Mouse (Mus musculus): ENCODE results near the gene Kmt5b. TPM values are rescaled to one million over a fixed set of nuclear protein-coding genes. Genes with fewer than 3 reads are reported as not detected.

Gene Kmt5b
- total RNA-seq, 2 experiments from 2014 or later: 72.9 to 76.9 TPM

Other genes with a start within 250 kb of the Kmt5b start
- 10 to 100 TPM; 92.2 TPM for gene Ppp6r3, start 191.7 kb upstream of the Kmt5b start, total RNA-seq (2021)
- 10 to 100 TPM; 13.3 to 14.3 TPM for gene Lrp5, start 80.9 kb upstream of the Kmt5b start, total RNA-seq (2021)
- 10 to 100 TPM; 25.4 to 39.3 TPM for gene 1810055G02Rik, start 59.1 kb upstream of the Kmt5b start, total RNA-seq (2021)
- gene Chka, start 84.4 kb downstream of the Kmt5b start, total RNA-seq (2021): 100 to 1,000 TPM in 1 of 2 experiments, 10 to 100 TPM in 1; 98.1 to 104 TPM
- gene Tcirg1, start 139.7 kb downstream of the Kmt5b start, total RNA-seq (2021): 10 to 100 TPM; 19.1 to 26.0 TPM
- 100 to 1,000 TPM; 134 to 139 TPM for gene Ndufs8, start 145.4 kb downstream of the Kmt5b start, total RNA-seq (2021)
- gene Aldh3b1, start 162.4 kb downstream of the Kmt5b start, total RNA-seq (2021): 1 to 10 TPM; 1.3 to 1.7 TPM
- gene Unc93b1, start 167.8 kb downstream of the Kmt5b start, total RNA-seq (2021): 10 to 100 TPM; 13.9 to 20.7 TPM
- not detected for gene Aldh3b3, start 191.2 kb downstream of the Kmt5b start, total RNA-seq (2021)
- gene Aldh3b2, start 204.9 kb downstream of the Kmt5b start, total RNA-seq (2021): 1 to 10 TPM; 1.3 to 1.4 TPM
- 1 to 10 TPM; 1.9 to 2.2 TPM for gene Acy3, start 219.1 kb downstream of the Kmt5b start, total RNA-seq (2021)
- gene Tbx10, start 225.3 kb downstream of the Kmt5b start, total RNA-seq (2021): not detected
- gene Nudt8, start 233.2 kb downstream of the Kmt5b start, total RNA-seq (2021): 1 to 10 TPM; 9.0 to 9.4 TPM
- gene Gm49405, start 233.2 kb downstream of the Kmt5b start, total RNA-seq (2021): 1 to 10 TPM; 1.7 TPM
- 1 to 10 TPM; 2.9 to 3.3 TPM for gene Doc2g, start 235.9 kb downstream of the Kmt5b start, total RNA-seq (2021)
- gene Ndufv1, start 245.4 kb downstream of the Kmt5b start, total RNA-seq (2021): 100 to 1,000 TPM; 197 to 207 TPM